Mouse (Mus musculus) heart, embryonic 12.5 days (tissue): Measurements from ENCODE around the gene Sergef. TPM values are rescaled to one million over a fixed set of nuclear protein-coding genes. Genes with fewer than 3 reads are reported as not detected.

ENCODE experiments used
- ATAC-seq: fragments of 200-750 bp; cut with Nextera tagmentation; 2 replicates; pipeline ENCODE4 v1.8.0; 2017; ENCODE audit warnings: moderate TSS enrichment, moderate library complexity; ENCODE audit not compliant: insufficient number of reproducible peaks, low FRiP score
- H3K27ac ChIP-seq: fragments of 300-500 bp; sonication (generic); 2 replicates; pipeline ENCODE4 v1.5.1; 2016; ENCODE audit warnings: mild to moderate bottlenecking, moderate library complexity; ENCODE audit not compliant: poor library complexity, severe bottlenecking
- H3K27me3 ChIP-seq: fragments of 300-500 bp; sonication (generic); replicated peaks from 2 replicates; pipeline ENCODE4 v1.6.1; 2016; ENCODE audit warnings: mild to moderate bottlenecking, moderate library complexity
- H3K36me3 ChIP-seq: fragments of 300-500 bp; sonication (generic); 2 replicates; pipeline ENCODE4 v1.6.1; 2016; ENCODE audit warnings: mild to moderate bottlenecking, moderate library complexity
- H3K4me1 ChIP-seq: fragments of 300-500 bp; sonication (generic); replicated peaks from 2 replicates; pipeline ENCODE4 v1.6.1; 2016; ENCODE audit warnings: mild to moderate bottlenecking
- H3K4me2 ChIP-seq: fragments of 300-500 bp; sonication (generic); 2 replicates; pipeline ENCODE4 v1.6.1; 2016; ENCODE audit warnings: mild to moderate bottlenecking, moderate library complexity
- H3K4me3 ChIP-seq: fragments of 300-500 bp; sonication (generic); 2 replicates; pipeline ENCODE4 v1.5.1; 2016; ENCODE audit warnings: mild to moderate bottlenecking
- H3K9ac ChIP-seq: fragments of 300-500 bp; sonication (generic); 2 replicates; pipeline ENCODE4 v1.6.1; 2016; ENCODE audit warnings: mild to moderate bottlenecking, moderate library complexity
- H3K9me3 ChIP-seq: fragments of 300-500 bp; sonication (generic); replicated peaks from 2 replicates; pipeline ENCODE4 v1.6.1; 2016; ENCODE audit warnings: mild to moderate bottlenecking, moderate library complexity
- WGBS: fragments of 180-500 bp; shearing (Covaris S2); methylation state at CpG from one replicate; pipeline ENCODE4 v1.1.7; 2016; 5-methylcytosine and 5-hydroxymethylcytosine counted together
- polyA plus RNA-seq: library from polyadenylated mRNA; unstranded; fragments of >200 nt; fragmentation: Nextera tagmentation; extraction: Ambion mirVana; gene quantifications from 2 replicates; pipeline ENCODE4 v1.2.1, GENCODE M21; 2016

Sergef gene
- polyA plus RNA-seq, 1 experiment from 2014 or later, result 9.8 TPM

- no peak for ATAC-seq
- Histone ChIP-seq H3K4me3 (no peak overlapping the region), H3K27me3 (no peaks in the 10 kb centered on the region), H3K9ac (no peak overlapping the region), H3K27ac (no peak overlapping the region), H3K36me3 (no peaks in the 10 kb centered on the region), H3K4me1 (no peaks in the 10 kb centered on the region; the same call in 1 of the 2 replicates), H3K9me3 (no peaks in the 10 kb centered on the region), H3K4me2 (no peak overlapping the region)
- 83% methylated on average over 4 of the region's 4 CpGs for WGBS
These were observed 140.0 kb downstream of the Sergef start for GRCm38 (mm10) chr7:46499561-46499960.

- no peak overlapping the region for H3K4me3 ChIP-seq
- peaks cover 9% of the 10 kb centered on the region for H3K4me1 ChIP-seq
- ATAC-seq, result no peak
- H3K9ac ChIP-seq, result no peak overlapping the region
- WGBS, result 47% methylated on average over 14 of the region's 14 CpGs
- peak overlapping the region; percentile 24; the same call in 1 of the 2 replicates for H3K4me2 ChIP-seq
- no peaks in the 10 kb centered on the region for H3K36me3 ChIP-seq
- H3K27me3 ChIP-seq, result no peaks in the 10 kb centered on the region
- no peaks in the 10 kb centered on the region for H3K9me3 ChIP-seq
- no peak overlapping the region for H3K27ac ChIP-seq
These were observed 147.4 kb downstream of the Sergef start for GRCm38 (mm10) chr7:46492134-46492678.

- Histone ChIP-seq H3K36me3 (no peaks in the 10 kb centered on the region), H3K4me2 (no peak overlapping the region), H3K4me3 (no peak overlapping the region), H3K9me3 (no peaks in the 10 kb centered on the region), H3K27me3 (no peaks in the 10 kb centered on the region), H3K27ac (no peak overlapping the region), H3K9ac (no peak overlapping the region), H3K4me1 (peaks cover 17% of the 10 kb centered on the region)
- 48% methylated on average over 4 of the region's 4 CpGs for WGBS
- ATAC-seq, result no peak
These were observed 152.3 kb downstream of the Sergef start for GRCm38 (mm10) chr7:46487354-46487753.

GRCm38 (mm10) chr7:46486761-46487160 lies 152.8 kb downstream of the Sergef start:
- ATAC-seq, result no peak
- H3K4me2 ChIP-seq, result no peak overlapping the region
- no peaks in the 10 kb centered on the region for H3K27me3 ChIP-seq
- no peak overlapping the region for H3K9ac ChIP-seq
- H3K9me3 ChIP-seq, result no peaks in the 10 kb centered on the region
- 84% methylated on average over 5 of the region's 5 CpGs for WGBS
- no peak overlapping the region for H3K27ac ChIP-seq
- H3K4me1 ChIP-seq, result peaks cover 17% of the 10 kb centered on the region
- H3K36me3 ChIP-seq, result no peaks in the 10 kb centered on the region
- no peak overlapping the region for H3K4me3 ChIP-seq

GRCm38 (mm10) chr7:46484223-46484622 lies 155.4 kb downstream of the Sergef start:
- H3K27me3 ChIP-seq, result no peaks in the 10 kb centered on the region
- no peaks in the 10 kb centered on the region for H3K9me3 ChIP-seq
- ATAC-seq, result no peak
- H3K4me1 ChIP-seq, result peaks cover 28% of the 10 kb centered on the region
- WGBS, result 72% methylated on average over 6 of the region's 6 CpGs
- no peaks in the 10 kb centered on the region for H3K36me3 ChIP-seq
- no peak overlapping the region for H3K4me3 ChIP-seq
- H3K27ac ChIP-seq, result no peak overlapping the region
- no peak overlapping the region for H3K9ac ChIP-seq
- no peak overlapping the region for H3K4me2 ChIP-seq

- 60% methylated on average over 10 of the region's 10 CpGs for WGBS
- Histone ChIP-seq H3K9ac (no peak overlapping the region), H3K36me3 (no peaks in the 10 kb centered on the region), H3K4me1 (peaks cover 28% of the 10 kb centered on the region), H3K27ac (no peak overlapping the region; the same call in 1 of the 2 replicates), H3K27me3 (no peaks in the 10 kb centered on the region), H3K4me2 (no peak overlapping the region), H3K9me3 (no peaks in the 10 kb centered on the region), H3K4me3 (no peak overlapping the region)
- no peak for ATAC-seq
These were observed 156.6 kb downstream of the Sergef start for GRCm38 (mm10) chr7:46483050-46483449.

GRCm38 (mm10) chr7:46482099-46482531 lies 157.5 kb downstream of the Sergef start:
- H3K4me2 ChIP-seq, result no peak overlapping the region
- ATAC-seq, result peak; percentile 81
- H3K9ac ChIP-seq, result no peak overlapping the region
- H3K9me3 ChIP-seq, result no peaks in the 10 kb centered on the region
- peak overlapping the region; percentile 68 for H3K27ac ChIP-seq
- H3K36me3 ChIP-seq, result no peaks in the 10 kb centered on the region
- 33% methylated on average over 2 of the region's 2 CpGs for WGBS
- H3K4me1 ChIP-seq, result peaks cover 28% of the 10 kb centered on the region
- H3K27me3 ChIP-seq, result no peaks in the 10 kb centered on the region
- H3K4me3 ChIP-seq, result no peak overlapping the region

GRCm38 (mm10) chr7:46479793-46480192 lies 159.8 kb downstream of the Sergef start:
- 44% methylated on average over 6 of the region's 6 CpGs for WGBS

GRCm38 (mm10) chr7:46477456-46477855 lies 162.2 kb downstream of the Sergef start:
- Histone ChIP-seq H3K36me3 (no peaks in the 10 kb centered on the region), H3K4me2 (no peak overlapping the region), H3K27me3 (no peaks in the 10 kb centered on the region), H3K27ac (no peak overlapping the region), H3K4me1 (peaks cover 25% of the 10 kb centered on the region), H3K9ac (no peak overlapping the region), H3K9me3 (no peaks in the 10 kb centered on the region), H3K4me3 (no peak overlapping the region)
- no peak for ATAC-seq
- 81% methylated on average over 3 of the region's 3 CpGs for WGBS

More at GRCm38 (mm10) chr7:46479793-46480192, 159.8 kb downstream of the Sergef start:
- ATAC-seq, result no peak
- Histone ChIP-seq H3K36me3 (no peaks in the 10 kb centered on the region), H3K4me1 (peaks cover 28% of the 10 kb centered on the region), H3K4me3 (no peak overlapping the region), H3K4me2 (no peak overlapping the region), H3K9me3 (no peaks in the 10 kb centered on the region), H3K9ac (no peak overlapping the region), H3K27me3 (no peaks in the 10 kb centered on the region), H3K27ac (no peak overlapping the region)

- no peak for ATAC-seq
- WGBS, result 28% methylated on average over 5 of the region's 5 CpGs
- no peak overlapping the region for H3K9ac ChIP-seq
These were observed 164.1 kb downstream of the Sergef start for GRCm38 (mm10) chr7:46475464-46475863.

GRCm38 (mm10) chr7:46473141-46473540 lies 166.5 kb downstream of the Sergef start:
- no peak overlapping the region for H3K27ac ChIP-seq
- H3K4me3 ChIP-seq, result no peak overlapping the region
- no peak for ATAC-seq
- H3K9ac ChIP-seq, result no peak overlapping the region
- H3K4me1 ChIP-seq, result peaks cover 20% of the 10 kb centered on the region
- H3K4me2 ChIP-seq, result no peak overlapping the region
- H3K27me3 ChIP-seq, result no peaks in the 10 kb centered on the region
- H3K9me3 ChIP-seq, result no peaks in the 10 kb centered on the region
- no peaks in the 10 kb centered on the region for H3K36me3 ChIP-seq
- WGBS, result 21% methylated on average over 9 of the region's 9 CpGs

More at GRCm38 (mm10) chr7:46475464-46475863, 164.1 kb downstream of the Sergef start:
- peaks cover 25% of the 10 kb centered on the region for H3K4me1 ChIP-seq
- H3K9me3 ChIP-seq, result no peaks in the 10 kb centered on the region
- no peaks in the 10 kb centered on the region for H3K36me3 ChIP-seq
- H3K4me2 ChIP-seq, result no peak overlapping the region
- H3K27ac ChIP-seq, result no peak overlapping the region
- no peaks in the 10 kb centered on the region for H3K27me3 ChIP-seq
- H3K4me3 ChIP-seq, result no peak overlapping the region
